Mouse (Mus musculus): ENCODE measurements around the gene Sars. TPM values are rescaled to one million over a fixed set of nuclear protein-coding genes. Genes with fewer than 3 reads are reported as not detected.
A peak's percentile ranks its signal among the peaks of the same experiment; 100 is the strongest.

Sars gene
- polyA plus RNA-seq, 1 experiment from 2014 or later: 99.5 TPM

GRCm38 (mm10) chr3:108411754-108412121 is 33.3 kb downstream of the Sars start:
- Histone ChIP-seq H3K36me3 (ENCODE audit: control insufficient read depth, insufficient read depth, low read length) (no peaks in the 10 kb centered on the region; the same call in 1 of the 2 replicates), H3K4me3 (ENCODE audit: low read depth, low read length) (no peak overlapping the region), H3K4me2 (replicated peaks; ENCODE audit: low read depth) (peak overlapping the region; percentile 35), H3K9me3 (ENCODE audit: control insufficient read depth, low read length) (no peaks in the 10 kb centered on the region), H3K4me1 (replicated peaks; ENCODE audit: control insufficient read depth, insufficient read depth) (peaks cover 7% of the 10 kb centered on the region), H3K9ac (ENCODE audit: low read length) (peak overlapping the region; percentile 38), H3K27ac (replicated peaks) (peak overlapping the region; percentile 53; the same call in 1 of the 2 replicates), H3K27me3 (ENCODE audit: control insufficient read depth, insufficient read depth, low read length) (no peaks in the 10 kb centered on the region)
- peak; percentile 59 for DNase-seq (ENCODE audit: low spot score)
- TF ChIP-seq CTCF (IDR thresholded peaks at IDR 0.05; ENCODE audit: low read depth) (no peak), EP300 (optimal IDR thresholded peaks at IDR 0.05) (no peak)
- peak; percentile 10; the same call in 1 of the 2 replicates for ATAC-seq (ENCODE audit: low FRiP score, low TSS enrichment)
- 44% methylated on average over 8 of the region's 8 CpGs for WGBS

GRCm38 (mm10) chr3:108411026-108411753 is 33.8 kb downstream of the Sars start:
- H3K27ac ChIP-seq (replicated peaks): peak overlapping the region; percentile 24; the same call in 1 of the 2 replicates
- H3K36me3 ChIP-seq (ENCODE audit: control insufficient read depth, insufficient read depth, low read length): no peaks in the 10 kb centered on the region; the same call in 1 of the 2 replicates
- H3K27me3 ChIP-seq (ENCODE audit: control insufficient read depth, insufficient read depth, low read length): no peaks in the 10 kb centered on the region
- ATAC-seq (ENCODE audit: low FRiP score, low TSS enrichment): 0 out of 2 replicates have a peak, but pooled peaks have one; percentile 1
- no peak for TF ChIP-seq EP300 (optimal IDR thresholded peaks at IDR 0.05)
- TF ChIP-seq CTCF (IDR thresholded peaks at IDR 0.05; ENCODE audit: low read depth): no peak
- no peak overlapping the region for H3K4me3 ChIP-seq (ENCODE audit: low read depth, low read length)
- peak overlapping the region; percentile 38 for H3K9ac ChIP-seq (ENCODE audit: low read length)
- H3K4me2 ChIP-seq (replicated peaks; ENCODE audit: low read depth): peak overlapping the region; percentile 35
- H3K9me3 ChIP-seq (ENCODE audit: control insufficient read depth, low read length): no peaks in the 10 kb centered on the region
- WGBS: 48% methylated on average over 5 of the region's 5 CpGs
- H3K4me1 ChIP-seq (replicated peaks; ENCODE audit: control insufficient read depth, insufficient read depth): peaks cover 7% of the 10 kb centered on the region
- no peak for DNase-seq (ENCODE audit: low spot score)

GRCm38 (mm10) chr3:108410359-108410714 is 34.7 kb downstream of the Sars start:
- peak overlapping the region; percentile 18; the same call in 1 of the 2 replicates for H3K9ac ChIP-seq (ENCODE audit: low read length)
- H3K4me3 ChIP-seq (ENCODE audit: low read depth, low read length): no peak overlapping the region
- TF ChIP-seq CTCF (IDR thresholded peaks at IDR 0.05; ENCODE audit: low read depth) (no peak), EP300 (optimal IDR thresholded peaks at IDR 0.05) (no peak)
- H3K36me3 ChIP-seq (ENCODE audit: control insufficient read depth, insufficient read depth, low read length): no peaks in the 10 kb centered on the region; the same call in 1 of the 2 replicates
- DNase-seq (ENCODE audit: low spot score): no peak
- peaks cover 5% of the 10 kb centered on the region; the same call in 1 of the 2 replicates for H3K4me1 ChIP-seq (replicated peaks; ENCODE audit: control insufficient read depth, insufficient read depth)
- no peaks in the 10 kb centered on the region for H3K27me3 ChIP-seq (ENCODE audit: control insufficient read depth, insufficient read depth, low read length)
- H3K27ac ChIP-seq (replicated peaks): 0 out of 2 replicates have a peak overlapping the region, but pooled peaks have one; percentile 13
- no peak for ATAC-seq (ENCODE audit: low FRiP score, low TSS enrichment)
- no peaks in the 10 kb centered on the region for H3K9me3 ChIP-seq (ENCODE audit: control insufficient read depth, low read length)
- H3K4me2 ChIP-seq (replicated peaks; ENCODE audit: low read depth): peak overlapping the region; percentile 14; the same call in 1 of the 2 replicates
- 23% methylated on average over 5 of the region's 5 CpGs for WGBS

GRCm38 (mm10) chr3:108409656-108410358 is 35.2 kb downstream of the Sars start:
- Histone ChIP-seq H3K9me3 (ENCODE audit: control insufficient read depth, low read length) (no peaks in the 10 kb centered on the region), H3K36me3 (ENCODE audit: control insufficient read depth, insufficient read depth, low read length) (no peaks in the 10 kb centered on the region; the same call in 1 of the 2 replicates), H3K4me3 (ENCODE audit: low read depth, low read length) (no peak overlapping the region), H3K4me2 (replicated peaks; ENCODE audit: low read depth) (peak overlapping the region; percentile 14; the same call in 1 of the 2 replicates), H3K4me1 (replicated peaks; ENCODE audit: control insufficient read depth, insufficient read depth) (peaks cover 3% of the 10 kb centered on the region; the same call in 1 of the 2 replicates), H3K27ac (replicated peaks) (no peak overlapping the region), H3K27me3 (ENCODE audit: control insufficient read depth, insufficient read depth, low read length) (no peaks in the 10 kb centered on the region), H3K9ac (ENCODE audit: low read length) (peak overlapping the region; percentile 38; the same call in 1 of the 2 replicates)
- TF ChIP-seq CTCF (IDR thresholded peaks at IDR 0.05; ENCODE audit: low read depth) (no peak), EP300 (optimal IDR thresholded peaks at IDR 0.05) (no peak)
- WGBS: 47% methylated on average over 8 of the region's 8 CpGs
- ATAC-seq (ENCODE audit: low FRiP score, low TSS enrichment) (no peak), DNase-seq (ENCODE audit: low spot score) (no peak)

- no peak overlapping the region for H3K4me2 ChIP-seq (replicated peaks; ENCODE audit: low read depth)
- WGBS: 78% methylated on average over 8 of the region's 8 CpGs
- TF ChIP-seq CTCF (IDR thresholded peaks at IDR 0.05; ENCODE audit: low read depth): no peak
- TF ChIP-seq EP300 (optimal IDR thresholded peaks at IDR 0.05): no peak
Observed at GRCm38 (mm10) chr3:108408517-108409008, 36.4 kb downstream of the Sars start.

More at GRCm38 (mm10) chr3:108408517-108409008, 36.4 kb downstream of the Sars start:
- no peak for DNase-seq (ENCODE audit: low spot score)
- H3K27me3 ChIP-seq (ENCODE audit: control insufficient read depth, insufficient read depth, low read length): no peaks in the 10 kb centered on the region
- no peak overlapping the region for H3K9ac ChIP-seq (ENCODE audit: low read length)
- H3K27ac ChIP-seq (replicated peaks): no peak overlapping the region
- H3K4me3 ChIP-seq (ENCODE audit: low read depth, low read length): no peak overlapping the region
- H3K4me1 ChIP-seq (replicated peaks; ENCODE audit: control insufficient read depth, insufficient read depth): peaks cover 3% of the 10 kb centered on the region; the same call in 1 of the 2 replicates
- no peaks in the 10 kb centered on the region for H3K9me3 ChIP-seq (ENCODE audit: control insufficient read depth, low read length)
- no peak for ATAC-seq (ENCODE audit: low FRiP score, low TSS enrichment)
- H3K36me3 ChIP-seq (ENCODE audit: control insufficient read depth, insufficient read depth, low read length): no peaks in the 10 kb centered on the region; the same call in 1 of the 2 replicates

Data from stomach, postnatal 0 days (tissue).